Mouse (Mus musculus) CH12.LX (cell line): Measurements from ENCODE around the gene Nrxn3. TPM values are rescaled to one million over a fixed set of nuclear protein-coding genes. Genes with fewer than 3 reads are reported as not detected.

Experiments
- DNase-seq: peaks from one replicate; pipeline ENCODE4 v3.0.0-alpha.2; 2013; ENCODE audit errors: extremely low read depth
- H3K27ac ChIP-seq: 2 replicates; pipeline ENCODE4 v1.5.1; 2012; ENCODE audit warnings: low read depth, mild to moderate bottlenecking, control low read depth, moderate library complexity; ENCODE audit not compliant: insufficient read depth
- H3K27me3 ChIP-seq: replicated peaks from 2 replicates; pipeline ENCODE3; 2012; ENCODE audit warnings: inconsistent platforms
- H3K36me3 ChIP-seq, 2 experiments: replicated peaks in 1 of 2; 2 replicates each; pipeline versions ENCODE3 to v1.6.1; 2012; ENCODE audit warnings: inconsistent platforms in 1 of 2, low read length in 1 of 2, mild to moderate bottlenecking in 1 of 2, mixed read lengths in 1 of 2, moderate library complexity in 1 of 2; ENCODE audit not compliant: control insufficient read depth in 1 of 2, insufficient read depth in 1 of 2
- H3K4me1 ChIP-seq, 2 experiments: 2 replicates each; pipeline ENCODE4 v1.6.1; 2012; ENCODE audit warnings: inconsistent platforms in 1 of 2, moderate library complexity in 1 of 2; ENCODE audit not compliant: insufficient read depth in 2 of 2, control insufficient read depth in 1 of 2
- H3K4me2 ChIP-seq: 2 replicates; pipeline ENCODE4 v1.6.1; 2012; ENCODE audit warnings: low read depth, mild to moderate bottlenecking, control low read depth; ENCODE audit not compliant: poor library complexity, insufficient read depth, severe bottlenecking
- H3K4me3 ChIP-seq, 3 experiments: fragments of 150-350 bp in 1 of 3; sonication (generic) in 1 of 3; replicated peaks in 1 of 3; 2 replicates each; pipeline versions ENCODE3 to v1.5.1; 2011 to 2012; ENCODE audit warnings: low read depth in 2 of 3, low read length in 2 of 3, mild to moderate bottlenecking in 2 of 3, moderate library complexity in 2 of 3, control low read depth in 1 of 3, improper control_type of control experiment in 1 of 3, inconsistent platforms in 1 of 3, mixed read lengths in 1 of 3; ENCODE audit not compliant: poor library complexity in 1 of 3
- H3K79me2 ChIP-seq: replicated peaks from 2 replicates; pipeline ENCODE4 v1.6.1; 2012; ENCODE audit warnings: mild to moderate bottlenecking, moderate library complexity; ENCODE audit not compliant: control insufficient read depth, poor library complexity, insufficient read depth, severe bottlenecking; ENCODE audit errors: extremely low read depth
- H3K9ac ChIP-seq: 2 replicates; pipeline ENCODE4 v1.6.1; 2012; ENCODE audit warnings: low read depth, mild to moderate bottlenecking, control low read depth, moderate library complexity; ENCODE audit not compliant: insufficient read depth
- H3K9me3 ChIP-seq: replicated peaks from 2 replicates; pipeline ENCODE3; 2012; ENCODE audit warnings: low read length, inconsistent platforms, mixed read lengths
- BHLHE40 ChIP-seq: IDR thresholded peaks from 2 replicates; pipeline ENCODE4 v1.6.1; 2011; ENCODE audit warnings: mild to moderate bottlenecking, low read depth, low read length, improper control_type of control experiment
- CHD2 ChIP-seq: IDR thresholded peaks from 2 replicates; pipeline ENCODE4 v1.6.1; 2011; ENCODE audit warnings: low read length, improper control_type of control experiment
- E2F4 ChIP-seq: IDR thresholded peaks from 2 replicates; pipeline ENCODE4 v1.6.1; 2011; ENCODE audit warnings: low read depth, low read length, improper control_type of control experiment; ENCODE audit not compliant: insufficient replicate concordance
- EP300 ChIP-seq: IDR thresholded peaks from 2 replicates; pipeline ENCODE4 v1.6.1; 2011; ENCODE audit warnings: low read length, improper control_type of control experiment
- ETS1 ChIP-seq: conservative IDR thresholded peaks from 2 replicates; pipeline ENCODE4 v1.6.1; 2012; ENCODE audit warnings: low read depth, mild to moderate bottlenecking, inconsistent platforms, low read length, improper control_type of control experiment, moderate library complexity
- HCFC1 ChIP-seq: IDR thresholded peaks from 2 replicates; pipeline ENCODE4 v1.6.1; 2012; ENCODE audit warnings: low read depth, mild to moderate bottlenecking, inconsistent platforms, low read length, improper control_type of control experiment
- JUND ChIP-seq: conservative IDR thresholded peaks from 2 replicates; pipeline ENCODE4 v1.6.1; 2011; ENCODE audit warnings: low read depth, low read length, improper control_type of control experiment
- KAT2A ChIP-seq: IDR thresholded peaks from 2 replicates; pipeline ENCODE4 v1.6.1; 2012; ENCODE audit warnings: low read length, improper control_type of control experiment, inconsistent platforms; ENCODE audit not compliant: insufficient replicate concordance
- MAFK ChIP-seq: IDR thresholded peaks from 2 replicates; pipeline ENCODE4 v1.6.1; 2011; ENCODE audit warnings: low read length, improper control_type of control experiment; ENCODE audit not compliant: insufficient replicate concordance
- MAZ ChIP-seq: IDR thresholded peaks from 2 replicates; pipeline ENCODE4 v1.6.1; 2012; ENCODE audit warnings: low read depth, mild to moderate bottlenecking, inconsistent platforms, low read length, improper control_type of control experiment, moderate library complexity
- MXI1 ChIP-seq: IDR thresholded peaks from 2 replicates; pipeline ENCODE4 v1.6.1; 2011; ENCODE audit warnings: mild to moderate bottlenecking, low read depth, low read length, improper control_type of control experiment
- NELFE ChIP-seq: IDR thresholded peaks from 2 replicates; pipeline ENCODE4 v1.6.1; 2011; ENCODE audit warnings: low read depth, low read length, improper control_type of control experiment
- NRF1 ChIP-seq: IDR thresholded peaks from 2 replicates; pipeline ENCODE4 v1.6.1; 2014; ENCODE audit warnings: low read depth, mild to moderate bottlenecking, inconsistent platforms, low read length, improper control_type of control experiment, moderate library complexity
- PAX5 ChIP-seq: IDR thresholded peaks from 2 replicates; pipeline ENCODE4 v1.6.1; 2012; ENCODE audit warnings: low read length, inconsistent platforms, mixed read lengths
- RAD21 ChIP-seq: IDR thresholded peaks from 2 replicates; pipeline ENCODE4 v1.6.1; 2011; ENCODE audit warnings: low read depth, mild to moderate bottlenecking, low read length, improper control_type of control experiment, moderate library complexity
- SMC3 ChIP-seq: IDR thresholded peaks from 2 replicates; pipeline ENCODE4 v1.6.1; 2011; ENCODE audit warnings: low read depth, low read length, improper control_type of control experiment
- UBTF ChIP-seq: IDR thresholded peaks from 2 replicates; pipeline ENCODE4 v1.6.1; 2012; ENCODE audit warnings: low read depth, mild to moderate bottlenecking, inconsistent platforms, low read length, improper control_type of control experiment, moderate library complexity
- USF1 ChIP-seq: IDR thresholded peaks from 2 replicates; pipeline ENCODE4 v1.6.1; 2014; ENCODE audit warnings: low read depth, mild to moderate bottlenecking, inconsistent platforms, low read length, improper control_type of control experiment
- USF2 ChIP-seq: conservative IDR thresholded peaks from 2 replicates; pipeline ENCODE4 v1.6.1; 2011; ENCODE audit warnings: low read depth, low read length, improper control_type of control experiment
- ZC3H11A ChIP-seq: IDR thresholded peaks from 2 replicates; pipeline ENCODE4 v1.6.1; 2012; ENCODE audit warnings: low read depth, mild to moderate bottlenecking, inconsistent platforms, low read length, improper control_type of control experiment
- ZNF384 ChIP-seq: IDR thresholded peaks from 2 replicates; pipeline ENCODE4 v1.6.1; 2012; ENCODE audit warnings: low read depth, low read length, improper control_type of control experiment, inconsistent platforms
- dilution Hi-C: fragments of 300-500 bp; cut with MboI; formaldehyde crosslinking; loops from 2 replicates; pipeline ENCODE4 v1.14.3; 2020; ENCODE audit warnings: low sequenced_read_pairs; ENCODE audit not compliant: extremely low pct_unique_long_range_greater_than_20kb, extremely low pct_ligation_motif_present
- in situ Hi-C: fragments of 300-500 bp; cut with MboI; formaldehyde crosslinking; loops from 3 replicates; pipeline ENCODE4 v1.14.3; 2019; ENCODE audit warnings: low sequenced_read_pairs, low pct_ligation_motif_present, low pct_unique_long_range_greater_than_20kb, mixed read lengths
- polyA plus RNA-seq: library from polyadenylated mRNA; unstranded; fragments of >175 nt; gene quantifications from 2 replicates; pipeline ENCODE4 v1.2.1, GENCODE M21; 2012; ENCODE audit warnings: low read depth; ENCODE audit not compliant: insufficient read length
- total RNA-seq, 2 experiments: library from RNA; depleted of rRNA; stranded (reverse); fragments of 300-350 nt in 1 of 2; fragments of >200 nt in 1 of 2; gene quantifications; 2 replicates each; pipeline ENCODE4 v1.2.3; 2012 to 2014

The Nrxn3 gene
- total and polyA plus RNA-seq, 3 experiments, result 0.04 to 0.17 (median 0.09) TPM

DNA sequence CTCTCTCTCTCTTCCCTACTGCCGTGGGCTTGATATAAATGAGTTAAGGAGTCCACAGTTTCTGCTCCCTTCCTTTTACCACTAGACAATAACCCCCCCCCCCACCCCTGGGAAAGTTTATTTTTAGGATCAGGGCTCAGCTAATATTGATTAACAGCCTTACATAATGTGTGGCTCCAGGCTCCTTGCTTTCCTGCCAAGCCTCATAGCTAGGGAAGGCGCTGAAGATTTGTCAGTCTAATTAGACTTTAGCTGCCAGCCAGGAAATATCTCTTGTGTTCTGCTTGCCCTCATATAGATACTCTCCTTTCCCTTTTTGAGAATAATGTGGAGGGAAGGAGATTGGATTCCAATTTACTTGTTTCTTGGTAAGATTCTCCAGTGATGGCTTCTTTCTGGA, 1488.7 kb downstream of the Nrxn3 start:
- TF ChIP-seq CHD2 (no peak), NRF1 (no peak), BHLHE40 (no peak), E2F4 (no peak), PAX5 (no peak), ZC3H11A (no peak), HCFC1 (no peak)
- H3K4me3 ChIP-seq, result no peak overlapping the region
- no peak overlapping the region for H3K4me2 ChIP-seq
- H3K36me3 ChIP-seq, result no peaks in the 10 kb centered on the region
- dilution Hi-C loops (no loop called here), in situ Hi-C loops (no loop called here)
- DNase-seq, result no peak
- no peak overlapping the region for H3K9ac ChIP-seq
- no peaks in the 10 kb centered on the region for H3K9me3 ChIP-seq
- no peaks in the 10 kb centered on the region for H3K79me2 ChIP-seq
- no peak overlapping the region for H3K27ac ChIP-seq
- no peaks in the 10 kb centered on the region for H3K4me1 ChIP-seq
- no peaks in the 10 kb centered on the region for H3K27me3 ChIP-seq

DNA sequence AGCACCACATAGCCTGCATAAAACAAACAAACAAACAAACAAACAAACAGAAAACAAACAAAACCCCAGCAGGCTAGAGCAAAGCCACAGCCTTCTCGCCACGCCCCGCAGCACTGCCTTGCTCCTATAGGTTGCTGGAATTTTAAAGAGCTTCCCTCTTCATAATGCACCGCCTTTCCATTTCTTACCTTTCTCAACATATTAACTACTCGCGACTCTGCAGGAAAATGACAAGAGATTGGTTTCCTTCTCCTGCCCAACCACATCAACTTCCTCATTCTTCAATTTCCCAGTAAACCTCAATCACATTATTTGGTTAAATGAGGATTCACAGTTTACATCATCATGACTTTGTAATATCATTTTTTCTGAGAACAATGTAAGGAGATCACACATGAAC, 1494.4 kb downstream of the Nrxn3 start:
- dilution Hi-C loops (no loop called here), in situ Hi-C loops (no loop called here)
- no peak overlapping the region for H3K27ac ChIP-seq
- H3K4me3 ChIP-seq, result no peak overlapping the region
- no peaks in the 10 kb centered on the region for H3K79me2 ChIP-seq
- H3K4me2 ChIP-seq, result no peak overlapping the region
- no peaks in the 10 kb centered on the region for H3K36me3 ChIP-seq
- H3K9ac ChIP-seq, result no peak overlapping the region
- H3K27me3 ChIP-seq, result no peaks in the 10 kb centered on the region
- DNase-seq, result no peak
- TF ChIP-seq USF1, result no peak
- no peak for TF ChIP-seq MXI1
- TF ChIP-seq HCFC1, result no peak
- TF ChIP-seq USF2, result no peak
- TF ChIP-seq ETS1, result no peak
- TF ChIP-seq MAZ, result no peak
- no peak for TF ChIP-seq E2F4
- no peak for TF ChIP-seq BHLHE40
- H3K4me1 ChIP-seq, result no peaks in the 10 kb centered on the region
- no peaks in the 10 kb centered on the region for H3K9me3 ChIP-seq

DNA sequence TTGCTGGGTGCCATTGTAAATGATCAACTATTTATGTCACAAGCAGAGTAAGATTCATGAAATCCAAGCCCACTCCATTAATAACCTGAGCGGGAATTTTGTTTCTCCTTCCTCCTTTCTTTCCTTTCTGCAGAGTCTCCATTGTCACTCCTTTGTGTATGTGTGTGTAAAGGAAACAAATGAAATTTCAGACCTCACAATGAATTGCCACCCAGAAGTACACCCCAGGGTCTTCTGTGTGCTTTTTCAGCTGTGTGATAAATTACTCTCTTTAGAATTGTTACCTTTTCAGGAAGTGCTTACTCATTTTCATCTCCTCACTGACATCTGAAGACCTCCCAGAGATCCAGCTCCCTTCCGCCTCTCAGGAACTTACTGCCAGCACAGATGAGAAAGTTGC, 1506.4 kb downstream of the Nrxn3 start:
- dilution Hi-C loops (no loop called here), in situ Hi-C loops (no loop called here)
- no peaks in the 10 kb centered on the region for H3K79me2 ChIP-seq
- no peaks in the 10 kb centered on the region for H3K27me3 ChIP-seq
- H3K9me3 ChIP-seq, result no peaks in the 10 kb centered on the region
- H3K36me3 ChIP-seq, result no peaks in the 10 kb centered on the region
- no peaks in the 10 kb centered on the region for H3K4me1 ChIP-seq
- H3K4me3 ChIP-seq, result no peak overlapping the region
- no peak overlapping the region for H3K9ac ChIP-seq
- TF ChIP-seq EP300, result no peak
- TF ChIP-seq MAFK, result no peak
- TF ChIP-seq USF1, result no peak
- TF ChIP-seq SMC3, result no peak
- TF ChIP-seq UBTF, result no peak
- TF ChIP-seq CHD2, result no peak
- no peak for TF ChIP-seq NRF1
- no peak for TF ChIP-seq NELFE
- no peak for TF ChIP-seq JUND
- TF ChIP-seq PAX5, result no peak
- TF ChIP-seq RAD21, result no peak
- no peak for TF ChIP-seq KAT2A
- TF ChIP-seq ZNF384, result no peak
- no peak overlapping the region for H3K4me2 ChIP-seq
- no peak overlapping the region for H3K27ac ChIP-seq
- DNase-seq, result no peak
